In genomic region chr13:115346115-115347021, GRCm38 (mm10) we compare ENCODE assay signal across 12 mouse cellular contexts.
DNase-seq lines count a peak whose midpoint lies in the region; ATAC-seq and TF ChIP-seq lines count a peak whose summit lies in the region.
"Had no signal": no experiment of that assay in that cellular context is flagged by ENCODE, and none has a peak within 500 bp of the region (broad histone marks: within the 10 kb centered on the region; RNA-seq: fewer than 3 reads in every experiment).

No protein-coding gene starts in this region.

- peak; percentile 25; the same call in 1 of the 2 replicates for ATAC-seq in forebrain, postnatal 0 days
- ATAC-seq in forebrain, embryonic 12.5 days (ENCODE audit: low FRiP score), result no peak
- peak; percentile 52; the same call in 1 of the 2 replicates for ATAC-seq in intestine, embryonic 16.5 days
- peak; percentile 89 for ATAC-seq in neural tube, embryonic 14.5 days (ENCODE audit: low read depth)

- H3K27ac ChIP-seq in forebrain, postnatal 0 days (ENCODE audit: low read depth, low read length), result no peak overlapping the region
- no peak overlapping the region for H3K27ac ChIP-seq in forebrain, embryonic 12.5 days
- H3K27ac ChIP-seq in intestine, embryonic 16.5 days (ENCODE audit: low read length), result no peak overlapping the region
- peak overlapping the region; percentile 35; the same call in 1 of the 2 replicates for H3K27ac ChIP-seq in neural tube, embryonic 14.5 days (ENCODE audit: low read depth, low read length)

- H3K36me3 ChIP-seq in forebrain, postnatal 0 days (ENCODE audit: insufficient read depth), result no peaks in the 10 kb centered on the region
- no peaks in the 10 kb centered on the region for H3K36me3 ChIP-seq in forebrain, embryonic 12.5 days (replicated peaks)
- H3K36me3 ChIP-seq in intestine, embryonic 16.5 days (ENCODE audit: control insufficient read depth, insufficient read depth, low read length), result no peaks in the 10 kb centered on the region
- H3K36me3 ChIP-seq in neural tube, embryonic 14.5 days (ENCODE audit: control insufficient read depth, insufficient read depth, low read length), result no peaks in the 10 kb centered on the region

- no peak overlapping the region; the same call in 1 of the 2 replicates for H3K4me3 ChIP-seq in forebrain, postnatal 0 days (ENCODE audit: low read depth, low read length)
- no peak overlapping the region for H3K4me3 ChIP-seq in forebrain, embryonic 12.5 days (replicated peaks)
- no peak overlapping the region for H3K4me3 ChIP-seq in lung, adult 2 months (replicated peaks; ENCODE audit: extremely low read depth, low read depth, low read length)
- peak overlapping the region; percentile 10 for H3K4me3 ChIP-seq in intestine, embryonic 16.5 days (ENCODE audit: low read length)
- H3K4me3 ChIP-seq in neural tube, embryonic 14.5 days (ENCODE audit: low read depth, low read length), result peak overlapping the region; percentile 26

- H3K4me2 ChIP-seq in forebrain, postnatal 0 days (ENCODE audit: low read depth), result peak overlapping the region; percentile 3; the same call in 1 of the 2 replicates
- no peak overlapping the region for H3K4me2 ChIP-seq in forebrain, embryonic 12.5 days
- peak overlapping the region; percentile 34 for H3K4me2 ChIP-seq in intestine, embryonic 16.5 days (ENCODE audit: low read depth, low read length)
- H3K4me2 ChIP-seq in neural tube, embryonic 14.5 days (ENCODE audit: low read depth, low read length), result peak overlapping the region; percentile 48

- no peak overlapping the region for H3K9ac ChIP-seq in forebrain, postnatal 0 days
- no peak overlapping the region for H3K9ac ChIP-seq in forebrain, embryonic 12.5 days
- H3K9ac ChIP-seq in intestine, embryonic 16.5 days (ENCODE audit: low read depth, low read length), result no peak overlapping the region
- H3K9ac ChIP-seq in neural tube, embryonic 14.5 days (replicated peaks; ENCODE audit: low read depth, low read length), result peak overlapping the region; percentile 32; the same call in 1 of the 2 replicates

- intact Hi-C loops in left cerebral cortex, postnatal 4 days (cut with DNase I), result no loop called here

- H3K9me3 ChIP-seq in forebrain, postnatal 0 days (ENCODE audit: low read length), result no peaks in the 10 kb centered on the region
- no peaks in the 10 kb centered on the region for H3K9me3 ChIP-seq in forebrain, embryonic 12.5 days
- no peaks in the 10 kb centered on the region for H3K9me3 ChIP-seq in intestine, embryonic 16.5 days (ENCODE audit: control insufficient read depth, low read length)
- no peaks in the 10 kb centered on the region for H3K9me3 ChIP-seq in neural tube, embryonic 14.5 days (ENCODE audit: control insufficient read depth, low read length)

- DNase-seq in forebrain, postnatal 0 days, result peak; percentile 29
- peak; percentile 4 for DNase-seq in lung, postnatal 36 days
- DNase-seq in lung, adult 2 months, result no peak
- DNase-seq in left cerebral cortex, postnatal 4 days, result no peak
- no peak for DNase-seq in spleen, postnatal 4 days (ENCODE audit: low spot score in 2 of 2)
- DNase-seq: heart, adult 18-20 months; kidney, adult 11 months; liver; thymus, postnatal 4 days had no signal

- TF ChIP-seq CTCF in forebrain, postnatal 0 days (IDR thresholded peaks at IDR 0.05; ENCODE audit: low read depth), result no peak
- TF ChIP-seq CTCF in lung, adult 2 months (IDR thresholded peaks at IDR 0.05; ENCODE audit: insufficient read depth, low read length), result no peak

- no peaks in the 10 kb centered on the region for H3K4me1 ChIP-seq in forebrain, postnatal 0 days (ENCODE audit: insufficient read depth)
- H3K4me1 ChIP-seq in forebrain, embryonic 12.5 days, result no peaks in the 10 kb centered on the region
- peaks cover 2% of the 10 kb centered on the region; the same call in 1 of the 2 replicates for H3K4me1 ChIP-seq in lung, adult 2 months (ENCODE audit: control insufficient read depth, insufficient read depth, low read length)
- peaks cover 8% of the 10 kb centered on the region for H3K4me1 ChIP-seq in intestine, embryonic 16.5 days (ENCODE audit: control insufficient read depth, insufficient read depth, low read length)
- H3K4me1 ChIP-seq in neural tube, embryonic 14.5 days (ENCODE audit: control insufficient read depth, insufficient read depth, low read length), result peaks cover 4% of the 10 kb centered on the region; the same call in 1 of the 2 replicates

- 69% methylated on average over 20 of the region's 20 CpGs for WGBS in forebrain, postnatal 0 days
- WGBS in forebrain, embryonic 12.5 days, result 89% methylated on average over 20 of the region's 20 CpGs
- WGBS in lung, adult 2 months, result 40% methylated on average over 20 of the region's 20 CpGs
- WGBS in intestine, embryonic 16.5 days, result 18% methylated on average over 20 of the region's 20 CpGs
- WGBS in neural tube, embryonic 14.5 days, result 18% methylated on average over 20 of the region's 20 CpGs

- TF ChIP-seq POLR2A in lung, adult 2 months (IDR thresholded peaks at IDR 0.05; ENCODE audit: borderline replicate concordance, extremely low read depth, low read depth, low read length), result no peak

- H3K27me3 ChIP-seq in forebrain, postnatal 0 days (ENCODE audit: insufficient read depth, low read length), result no peaks in the 10 kb centered on the region
- no peaks in the 10 kb centered on the region for H3K27me3 ChIP-seq in forebrain, embryonic 12.5 days
- no peaks in the 10 kb centered on the region for H3K27me3 ChIP-seq in intestine, embryonic 16.5 days (replicated peaks; ENCODE audit: control insufficient read depth, insufficient read depth, low read length)
- no peaks in the 10 kb centered on the region for H3K27me3 ChIP-seq in neural tube, embryonic 14.5 days (ENCODE audit: control insufficient read depth, insufficient read depth, low read length)

Comparison
In these comparisons a context has a peak if more than half of its experiments do, and no peak if none do; other contexts are left out.
1. DNase-seq: peak in forebrain, postnatal 0 days (single experiment) and lung, postnatal 36 days (single experiment); none in lung, adult 2 months (single experiment), left cerebral cortex, postnatal 4 days (single experiment) and spleen, postnatal 4 days (0 of 2).
2. H3K4me3 ChIP-seq: peak in intestine, embryonic 16.5 days (single experiment) and neural tube, embryonic 14.5 days (single experiment); none in forebrain, postnatal 0 days (single experiment), forebrain, embryonic 12.5 days (single experiment) and lung, adult 2 months (single experiment).